ENCODE assay signal across 7 mouse cellular contexts in genomic region chr11:110396085-110396484, GRCm38 (mm10). TPM values are rescaled to one million over a fixed set of nuclear protein-coding genes. Genes with fewer than 3 reads are reported as not detected.
A peak's percentile ranks its signal among the peaks of the same experiment; 100 is the strongest.
DNase-seq lines count a peak whose midpoint lies in the region; ATAC-seq and TF ChIP-seq lines count a peak whose summit lies in the region.

No protein-coding gene starts in this region.

- H3K4me2 ChIP-seq in liver, embryonic 11.5 days, result no peak overlapping the region
- no peak overlapping the region for H3K4me2 ChIP-seq in liver, embryonic 12.5 days
- H3K4me2 ChIP-seq in forebrain, embryonic 12.5 days, result peak overlapping the region; percentile 51

- no peak overlapping the region for H3K4me3 ChIP-seq in liver, embryonic 11.5 days (ENCODE audit: low read depth, low read length)
- no peak overlapping the region for H3K4me3 ChIP-seq in liver, embryonic 12.5 days
- 0 out of 2 replicates have a peak overlapping the region, but pooled peaks have one; percentile 18 for H3K4me3 ChIP-seq in forebrain, embryonic 12.5 days (replicated peaks)
- peak overlapping the region; percentile 17; the same call in 1 of the 2 replicates for H3K4me3 ChIP-seq in olfactory bulb, adult 2 months (ENCODE audit: insufficient read depth, low read depth, low read length)

- DNase-seq in liver, embryonic 11.5 days (ENCODE audit: low spot score), result peak; percentile 18
- peak; percentile 21 to 34 for DNase-seq in layer of hippocampus, adult 18-20 months (ENCODE audit: low spot score in 2 of 2)
- DNase-seq in cerebellum, adult 9-11 months, result no peak
- DNase-seq in urinary bladder, postnatal 14 days (ENCODE audit: low spot score), result no peak

- no peaks in the 10 kb centered on the region for H3K9me3 ChIP-seq in liver, embryonic 11.5 days (ENCODE audit: control insufficient read depth, low read length)
- no peaks in the 10 kb centered on the region for H3K9me3 ChIP-seq in liver, embryonic 12.5 days (replicated peaks)
- no peaks in the 10 kb centered on the region for H3K9me3 ChIP-seq in forebrain, embryonic 12.5 days

- no peak for TF ChIP-seq CTCF in olfactory bulb, adult 2 months (IDR thresholded peaks at IDR 0.05; ENCODE audit: insufficient read depth, low read depth, low read length)

- WGBS in liver, embryonic 11.5 days, result 63% methylated on average over 19 of the region's 19 CpGs
- WGBS in liver, embryonic 12.5 days (ENCODE audit: insufficient replicate concordance), result 63% methylated on average over 19 of the region's 19 CpGs
- 11% methylated on average over 19 of the region's 19 CpGs for WGBS in forebrain, embryonic 12.5 days
- 22% methylated on average over 19 of the region's 19 CpGs for WGBS in olfactory bulb, adult 2 months

- H3K9ac ChIP-seq in liver, embryonic 11.5 days (ENCODE audit: low read depth, low read length), result no peak overlapping the region
- H3K9ac ChIP-seq in liver, embryonic 12.5 days, result no peak overlapping the region
- 0 out of 2 replicates have a peak overlapping the region, but pooled peaks have one; percentile 40 for H3K9ac ChIP-seq in forebrain, embryonic 12.5 days

- no peaks in the 10 kb centered on the region for H3K36me3 ChIP-seq in liver, embryonic 11.5 days (ENCODE audit: control insufficient read depth, insufficient read depth, low read length)
- no peaks in the 10 kb centered on the region for H3K36me3 ChIP-seq in liver, embryonic 12.5 days
- no peaks in the 10 kb centered on the region for H3K36me3 ChIP-seq in forebrain, embryonic 12.5 days (replicated peaks)

- peaks cover 2% of the 10 kb centered on the region; the same call in 1 of the 2 replicates for H3K4me1 ChIP-seq in liver, embryonic 11.5 days (replicated peaks; ENCODE audit: control insufficient read depth, insufficient read depth, low read length)
- peaks cover 18% of the 10 kb centered on the region; the same call in 1 of the 2 replicates for H3K4me1 ChIP-seq in liver, embryonic 12.5 days
- peaks cover 27% of the 10 kb centered on the region for H3K4me1 ChIP-seq in forebrain, embryonic 12.5 days
- peaks cover 5% of the 10 kb centered on the region for H3K4me1 ChIP-seq in olfactory bulb, adult 2 months (ENCODE audit: control insufficient read depth, insufficient read depth, low read length)

- no peak overlapping the region for H3K27ac ChIP-seq in liver, embryonic 11.5 days (ENCODE audit: low read depth, low read length)
- no peak overlapping the region for H3K27ac ChIP-seq in liver, embryonic 12.5 days
- H3K27ac ChIP-seq in forebrain, embryonic 12.5 days, result peak overlapping the region; percentile 36; the same call in 1 of the 2 replicates
- no peak overlapping the region for H3K27ac ChIP-seq in olfactory bulb, adult 2 months (ENCODE audit: insufficient read depth, low read depth, low read length)

- no peak for ATAC-seq in liver, embryonic 11.5 days (replicated peaks; ENCODE audit: low FRiP score)
- no peak for ATAC-seq in liver, embryonic 12.5 days
- peak; percentile 42 for ATAC-seq in forebrain, embryonic 12.5 days (ENCODE audit: low FRiP score)

- H3K27me3 ChIP-seq in liver, embryonic 11.5 days (replicated peaks; ENCODE audit: control insufficient read depth, insufficient read depth, low read length), result no peaks in the 10 kb centered on the region
- peaks cover 10% of the 10 kb centered on the region; the same call in 1 of the 2 replicates for H3K27me3 ChIP-seq in liver, embryonic 12.5 days (replicated peaks)
- H3K27me3 ChIP-seq in forebrain, embryonic 12.5 days, result peaks cover 18% of the 10 kb centered on the region

- TF ChIP-seq POLR2A in olfactory bulb, adult 2 months (IDR thresholded peaks at IDR 0.05; ENCODE audit: insufficient read depth, low read depth, low read length), result no peak

RNA-seq across cellular contexts. Expression of gene Map2k6, which starts 2.8 kb away (rescaled TPM):
- 14.8 and 15.0 TPM in 2 replicates for polyA plus RNA-seq in liver, embryonic 11.5 days (2014; fragmentation: Nextera tagmentation; extraction: Ambion mirVana)
- 6.5 and 7.1 TPM in 2 replicates for polyA plus RNA-seq in liver, embryonic 12.5 days (2016; fragmentation: Nextera tagmentation; extraction: Ambion mirVana)
- polyA plus RNA-seq in forebrain, embryonic 12.5 days (2016; fragmentation: Nextera tagmentation; extraction: Ambion mirVana), result 39.5 and 40.3 TPM in 2 replicates
- total RNA-seq in layer of hippocampus, adult 18-20 months (2021), result 10 to 100 TPM; 30.8 to 31.4 TPM
- not detected in 2 replicates for polyA plus RNA-seq in olfactory bulb, adult 2 months (2012; ENCODE audit: insufficient read depth, insufficient read length, low replicate concordance, missing spikeins)

RNA-seq across cellular contexts. Expression of gene Abca5, which starts 58.6 kb away (rescaled TPM):
- polyA plus RNA-seq in liver, embryonic 11.5 days (2014; fragmentation: Nextera tagmentation; extraction: Ambion mirVana), result 0.79 and 1.5 TPM in 2 replicates
- 0.49 and 0.95 TPM in 2 replicates for polyA plus RNA-seq in liver, embryonic 12.5 days (2016; fragmentation: Nextera tagmentation; extraction: Ambion mirVana)
- 3.8 and 4.4 TPM in 2 replicates for polyA plus RNA-seq in forebrain, embryonic 12.5 days (2016; fragmentation: Nextera tagmentation; extraction: Ambion mirVana)
- total RNA-seq in layer of hippocampus, adult 18-20 months (2021), result 10 to 100 TPM; 36.1 to 39.2 TPM
- not detected in 2 replicates for polyA plus RNA-seq in olfactory bulb, adult 2 months (2012; ENCODE audit: insufficient read depth, insufficient read length, low replicate concordance, missing spikeins)

Comparison
In these comparisons a context has a peak if more than half of its experiments do, and no peak if none do; other contexts are left out.
1. DNase-seq: peak in liver, embryonic 11.5 days (single experiment) and layer of hippocampus, adult 18-20 months (2 of 2); none in cerebellum, adult 9-11 months (single experiment) and urinary bladder, postnatal 14 days (single experiment).
2. H3K4me3 ChIP-seq: peak in forebrain, embryonic 12.5 days (single experiment) and olfactory bulb, adult 2 months (single experiment); none in liver, embryonic 11.5 days (single experiment) and liver, embryonic 12.5 days (single experiment).